Mouse (Mus musculus) lung, postnatal 0 days (tissue): ENCODE results near the gene Nnat.

ENCODE experiments used
- CTCF ChIP-seq: IDR thresholded peaks from 2 replicates; pipeline ENCODE4 v1.5.1; 2016; ENCODE audit warnings: antibody characterized with exemption, mild to moderate bottlenecking
- EP300 ChIP-seq: IDR thresholded peaks from 2 replicates; pipeline ENCODE4 v1.6.1; 2016; ENCODE audit warnings: antibody characterized with exemption, mild to moderate bottlenecking, control low read depth

GRCm38 (mm10) chr2:157520496-157520895 lies 39.4 kb upstream of the Nnat start:
- TF ChIP-seq CTCF (no peak), EP300 (no peak)
